Mouse (Mus musculus) liver, embryonic 11.5 days (tissue): ENCODE data around the gene Efhd2. TPM values are rescaled to one million over a fixed set of nuclear protein-coding genes. Genes with fewer than 3 reads are reported as not detected.
A peak's percentile ranks its signal among the peaks of the same experiment; 100 is the strongest.

Source experiments
- ATAC-seq: fragments of 200-750 bp; cut with Nextera tagmentation; replicated peaks from 2 replicates; pipeline ENCODE4 v1.8.0; 2017; ENCODE audit warnings: moderate number of reproducible peaks, mild to moderate bottlenecking, moderate TSS enrichment, moderate library complexity; ENCODE audit not compliant: low FRiP score
- DNase-seq: peaks from one replicate; pipeline ENCODE4 v3.0.0-alpha.2; 2017; ENCODE audit warnings: low spot score
- H3K27ac ChIP-seq: fragments of 300-500 bp; sonication (generic); 2 replicates; pipeline ENCODE4 v1.5.1; 2014; ENCODE audit warnings: mild to moderate bottlenecking, low read depth, low read length, control low read depth
- H3K27me3 ChIP-seq: fragments of 300-500 bp; sonication (generic); replicated peaks from 2 replicates; pipeline ENCODE4 v1.6.1; 2014; ENCODE audit warnings: low read length, mixed read lengths; ENCODE audit not compliant: control insufficient read depth, insufficient read depth
- H3K36me3 ChIP-seq: fragments of 300-500 bp; sonication (generic); 2 replicates; pipeline ENCODE4 v1.6.1; 2014; ENCODE audit warnings: mild to moderate bottlenecking, low read length, moderate library complexity, mixed read lengths; ENCODE audit not compliant: control insufficient read depth, insufficient read depth
- H3K4me1 ChIP-seq: fragments of 300-500 bp; sonication (generic); replicated peaks from 2 replicates; pipeline ENCODE4 v1.6.1; 2014; ENCODE audit warnings: low read length, mixed read lengths; ENCODE audit not compliant: control insufficient read depth, insufficient read depth
- H3K4me2 ChIP-seq: fragments of 300-500 bp; sonication (generic); 2 replicates; pipeline ENCODE4 v1.6.1; 2014; ENCODE audit warnings: mild to moderate bottlenecking, control low read depth, moderate library complexity
- H3K4me3 ChIP-seq: fragments of 300-500 bp; sonication (generic); 2 replicates; pipeline ENCODE4 v1.5.1; 2014; ENCODE audit warnings: low read depth, low read length, control low read depth
- H3K9ac ChIP-seq: fragments of 300-500 bp; sonication (generic); 2 replicates; pipeline ENCODE4 v1.6.1; 2014; ENCODE audit warnings: low read depth, low read length, control low read depth
- H3K9me3 ChIP-seq: fragments of 300-500 bp; sonication (generic); 2 replicates; pipeline ENCODE4 v1.6.1; 2016; ENCODE audit warnings: low read length, inconsistent platforms, mixed read lengths; ENCODE audit not compliant: control insufficient read depth
- WGBS: fragments of 180-500 bp; shearing (Covaris S2); extraction: QIAGEN DNeasy Blood & Tissue Kit; methylation state at CpG from one replicate; pipeline ENCODE4 v1.1.7; 2014; 5-methylcytosine and 5-hydroxymethylcytosine counted together
- polyA plus RNA-seq: library from polyadenylated mRNA; unstranded; fragments of >200 nt; fragmentation: Nextera tagmentation; extraction: Ambion mirVana; gene quantifications from 2 replicates; pipeline ENCODE4 v1.2.1, GENCODE M21; 2014

The Efhd2 gene
- polyA plus RNA-seq, 1 experiment from 2014 or later, result 69.1 TPM

GRCm38 (mm10) chr4:141859351-141859750 is 15.4 kb downstream of the Efhd2 start:
- no peak overlapping the region for H3K9ac ChIP-seq
- no peak overlapping the region for H3K4me3 ChIP-seq
- ATAC-seq, result no peak
- no peaks in the 10 kb centered on the region for H3K9me3 ChIP-seq
- no peak for DNase-seq
- whole genome bisulfite sequencing, result 90% methylated on average over 14 of the region's 14 CpGs
- no peaks in the 10 kb centered on the region for H3K27me3 ChIP-seq
- H3K4me1 ChIP-seq, result no peaks in the 10 kb centered on the region
- H3K4me2 ChIP-seq, result no peak overlapping the region
- H3K27ac ChIP-seq, result no peak overlapping the region
- H3K36me3 ChIP-seq, result peaks cover 29% of the 10 kb centered on the region

- 92% methylated on average over 20 of the region's 20 CpGs for WGBS
- no peak overlapping the region for H3K27ac ChIP-seq
- no peak overlapping the region for H3K4me3 ChIP-seq
- ATAC-seq, result no peak
- H3K27me3 ChIP-seq, result no peaks in the 10 kb centered on the region
- no peak overlapping the region for H3K9ac ChIP-seq
- no peak for DNase-seq
- H3K36me3 ChIP-seq, result peaks cover 26% of the 10 kb centered on the region
- no peak overlapping the region for H3K4me2 ChIP-seq
- H3K4me1 ChIP-seq, result no peaks in the 10 kb centered on the region
- H3K9me3 ChIP-seq, result no peaks in the 10 kb centered on the region
These were observed 16.2 kb downstream of the Efhd2 start for GRCm38 (mm10) chr4:141858501-141858900.

GRCm38 (mm10) chr4:141857422-141857930 is 17.2 kb downstream of the Efhd2 start:
- H3K27ac ChIP-seq, result no peak overlapping the region
- no peaks in the 10 kb centered on the region for H3K27me3 ChIP-seq
- H3K9ac ChIP-seq, result no peak overlapping the region
- 18% methylated on average over 10 of the region's 10 CpGs for WGBS
- no peak overlapping the region for H3K4me3 ChIP-seq
- DNase-seq (peak; percentile 84), ATAC-seq (peak; percentile 48)
- H3K4me2 ChIP-seq, result no peak overlapping the region
- peaks cover 21% of the 10 kb centered on the region for H3K36me3 ChIP-seq
- H3K9me3 ChIP-seq, result no peaks in the 10 kb centered on the region
- H3K4me1 ChIP-seq, result no peaks in the 10 kb centered on the region

- H3K27ac ChIP-seq, result no peak overlapping the region
- WGBS, result 77% methylated on average over 9 of the region's 9 CpGs
- no peaks in the 10 kb centered on the region for H3K4me1 ChIP-seq
- H3K4me3 ChIP-seq, result no peak overlapping the region
- ATAC-seq, result no peak
- no peaks in the 10 kb centered on the region for H3K36me3 ChIP-seq
- no peak overlapping the region for H3K4me2 ChIP-seq
- no peak overlapping the region for H3K9ac ChIP-seq
- H3K9me3 ChIP-seq, result no peaks in the 10 kb centered on the region
- H3K27me3 ChIP-seq, result no peaks in the 10 kb centered on the region
- no peak for DNase-seq
These were observed 21.3 kb downstream of the Efhd2 start for GRCm38 (mm10) chr4:141853437-141853836.

GRCm38 (mm10) chr4:141845999-141846398 is 28.7 kb downstream of the Efhd2 start, which contains the start of gene Ctrc:
Gene Ctrc, minus strand, starts transcription at chr4:141846359.
- Histone ChIP-seq H3K27me3 (no peaks in the 10 kb centered on the region), H3K4me1 (no peaks in the 10 kb centered on the region), H3K27ac (no peak within 1 kb of the TSS), H3K36me3 (no peaks in the 10 kb centered on the region), H3K4me2 (no peak within 1 kb of the TSS), H3K9ac (no peak within 1 kb of the TSS), H3K9me3 (no peaks in the 10 kb centered on the region), H3K4me3 (no peak within 1 kb of the TSS)
- ATAC-seq (no peak), DNase-seq (no peak)
- 77% methylated on average over 6 of the region's 6 CpGs for WGBS

- Histone ChIP-seq H3K4me1 (no peaks in the 10 kb centered on the region), H3K4me2 (no peak overlapping the region), H3K9me3 (no peaks in the 10 kb centered on the region), H3K4me3 (no peak overlapping the region), H3K27me3 (no peaks in the 10 kb centered on the region), H3K9ac (no peak overlapping the region), H3K36me3 (no peaks in the 10 kb centered on the region), H3K27ac (no peak overlapping the region)
- 44% methylated on average over 5 of the region's 5 CpGs for WGBS
- ATAC-seq (no peak), DNase-seq (no peak)
These were observed 40.1 kb downstream of the Efhd2 start for GRCm38 (mm10) chr4:141834536-141835095.

- Histone ChIP-seq H3K9me3 (no peaks in the 10 kb centered on the region), H3K4me2 (no peak overlapping the region), H3K4me3 (no peak overlapping the region), H3K4me1 (no peaks in the 10 kb centered on the region), H3K27ac (no peak overlapping the region), H3K27me3 (no peaks in the 10 kb centered on the region), H3K9ac (no peak overlapping the region), H3K36me3 (no peaks in the 10 kb centered on the region)
- DNase-seq, result no peak
- no peak for ATAC-seq
- WGBS, result 48% methylated on average over 1 of the region's 1 CpGs
These were observed 40.8 kb downstream of the Efhd2 start for GRCm38 (mm10) chr4:141833911-141834310.

DNA sequence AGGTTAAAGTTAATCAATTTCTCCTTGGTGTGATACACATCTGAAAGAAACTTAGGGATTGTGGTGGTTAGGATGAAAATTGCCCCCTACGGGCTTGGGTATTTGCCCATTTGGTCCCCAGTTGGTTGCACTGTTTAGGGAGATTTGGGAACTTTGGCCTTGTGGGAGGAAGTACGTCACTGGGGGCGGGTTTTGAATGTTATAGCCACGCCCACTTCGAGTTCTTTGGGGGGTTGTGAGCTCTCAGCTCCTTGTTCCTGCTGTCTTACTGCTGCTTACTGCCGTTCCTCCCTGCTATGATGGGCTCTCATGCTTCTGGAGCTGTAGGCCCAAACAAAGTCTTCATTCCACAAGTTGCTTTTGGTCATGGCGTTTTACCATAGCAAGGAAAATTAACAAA is 43.4 kb downstream of the Efhd2 start:
- DNase-seq (no peak), ATAC-seq (no peak)
- H3K4me2 ChIP-seq, result no peak overlapping the region
- H3K27ac ChIP-seq, result no peak overlapping the region
- no peaks in the 10 kb centered on the region for H3K9me3 ChIP-seq
- no peak overlapping the region for H3K9ac ChIP-seq
- no peaks in the 10 kb centered on the region for H3K27me3 ChIP-seq
- H3K4me1 ChIP-seq, result no peaks in the 10 kb centered on the region
- 64% methylated on average over 7 of the region's 7 CpGs for WGBS
- H3K4me3 ChIP-seq, result no peak overlapping the region
- no peaks in the 10 kb centered on the region for H3K36me3 ChIP-seq

DNA sequence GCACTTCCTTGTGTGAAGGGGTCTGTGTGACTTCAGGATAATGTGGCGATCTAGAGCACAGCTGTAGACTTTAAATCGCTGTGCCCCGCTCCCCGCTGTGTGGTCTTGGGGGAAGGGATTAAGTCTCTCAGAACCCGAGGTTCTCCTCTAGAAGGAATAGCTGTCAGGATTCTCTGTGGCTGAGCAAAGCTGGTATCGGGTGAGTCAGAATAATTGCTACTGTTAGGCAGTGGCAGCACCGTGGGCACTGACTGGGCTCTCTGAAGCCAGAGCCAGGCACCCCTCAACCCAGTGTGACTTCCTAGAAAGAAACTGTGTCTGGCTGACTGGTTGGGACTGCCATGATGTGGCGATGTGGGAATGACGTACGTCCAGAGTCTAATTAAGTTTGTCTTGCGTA is 44.3 kb downstream of the Efhd2 start:
- H3K27ac ChIP-seq, result no peak overlapping the region
- ATAC-seq, result no peak
- no peak overlapping the region for H3K4me3 ChIP-seq
- no peaks in the 10 kb centered on the region for H3K36me3 ChIP-seq
- no peak for DNase-seq
- no peaks in the 10 kb centered on the region for H3K27me3 ChIP-seq
- WGBS, result 61% methylated on average over 11 of the region's 11 CpGs
- H3K9ac ChIP-seq, result no peak overlapping the region
- no peaks in the 10 kb centered on the region for H3K9me3 ChIP-seq
- H3K4me1 ChIP-seq, result no peaks in the 10 kb centered on the region
- no peak overlapping the region for H3K4me2 ChIP-seq
